Mouse (Mus musculus): ENCODE measurements at regions not wholly inside any gene's neighbourhood (a gene's known extent, or its start where the extent isn't known, plus 50 kb on each side); places are given as distances from the start of the nearest gene placed in this dataset.

DNA sequence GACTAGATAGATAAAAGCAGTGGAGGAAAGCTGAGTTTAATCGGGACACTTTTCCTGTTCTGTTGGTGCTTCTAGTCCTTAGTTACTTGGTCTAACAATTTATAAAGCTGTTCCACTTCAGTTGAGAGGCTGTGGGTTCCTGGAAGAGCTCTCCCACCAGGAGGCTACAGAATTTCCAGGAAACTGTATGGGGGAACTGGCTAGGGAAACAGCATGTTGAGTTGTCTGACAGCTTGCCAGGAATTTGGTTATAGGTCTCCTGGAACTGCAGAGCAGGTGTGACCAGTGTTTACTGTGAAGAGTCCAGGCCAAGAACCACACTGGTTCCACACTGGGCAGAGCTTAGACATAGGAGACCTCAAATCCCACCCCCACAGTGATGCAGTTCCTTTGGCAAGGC, 65.0 kb upstream of the Pik3cg start:
- DNase-seq = no peak

DNA sequence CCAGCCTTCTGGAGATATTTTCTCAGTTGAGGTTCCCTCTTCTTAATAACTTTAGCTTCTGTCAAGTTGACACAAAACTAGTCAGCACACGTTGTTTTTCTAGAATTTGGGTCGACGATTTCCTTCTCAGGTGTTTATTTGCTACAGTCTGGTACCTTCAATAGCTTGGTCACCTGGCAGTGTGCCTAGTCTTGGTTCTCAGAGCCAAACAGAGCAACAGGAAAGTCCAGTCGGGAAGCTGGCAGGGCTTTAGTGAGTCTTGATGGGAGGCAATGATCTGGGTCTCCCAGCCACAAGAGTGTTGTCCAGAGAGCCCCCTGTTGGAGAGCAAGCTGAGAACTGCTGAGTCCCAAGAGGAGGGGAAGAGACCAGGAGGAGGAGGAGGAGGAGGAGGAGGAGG, 71.4 kb upstream of the Pik3cg start:
- peak; percentile 47 to 57 for DNase-seq

- peak; percentile 27 to 52 for DNase-seq
Observed at GRCm38 (mm10) chr12:32280309-32280708, 71.8 kb upstream of the Pik3cg start.

- DNase-seq = no peak
Observed at GRCm38 (mm10) chr12:32282371-32283163, 74.1 kb upstream of the Pik3cg start.

DNA sequence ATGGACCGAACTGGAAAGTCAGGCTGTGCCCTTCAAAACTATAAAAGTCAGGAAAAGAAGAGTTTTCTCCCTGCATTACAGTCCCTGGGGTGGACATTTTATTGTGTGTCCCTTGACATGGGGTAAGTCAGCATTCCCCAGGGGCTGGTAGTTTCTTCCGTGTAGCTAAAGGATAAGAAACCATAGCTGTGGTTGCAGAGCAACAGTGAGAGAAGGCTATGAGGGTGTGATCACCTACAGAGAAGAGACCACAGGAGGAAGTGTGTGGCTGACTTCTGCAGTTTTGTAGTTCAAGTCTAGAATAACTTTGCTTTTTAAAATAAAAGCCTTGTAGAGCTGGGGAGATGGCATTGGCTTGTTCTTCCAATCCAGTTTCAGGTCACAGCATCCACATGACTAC, 76.6 kb upstream of the Pik3cg start:
- DNase-seq = no peak

DNA sequence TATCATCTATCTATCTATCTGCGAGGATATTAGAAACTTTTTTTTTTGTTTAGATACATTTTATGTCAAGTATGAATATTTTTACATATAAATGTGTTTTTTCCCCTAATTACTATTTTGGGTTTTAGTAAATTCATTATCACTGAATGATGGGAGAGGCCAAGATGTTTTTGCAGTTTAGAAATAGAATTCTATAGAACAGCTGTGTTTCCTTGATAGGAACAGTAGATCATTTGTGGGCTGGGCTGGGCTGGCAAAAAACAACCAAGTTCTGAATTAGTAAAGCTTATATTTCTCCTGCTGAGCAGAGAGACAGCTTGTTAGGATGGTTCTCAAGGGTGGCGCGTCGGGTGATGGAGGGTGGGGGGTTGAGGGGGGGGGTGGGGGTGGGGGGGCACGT, 78.2 kb upstream of the Pik3cg start:
- no peak for DNase-seq

- no peak for DNase-seq
Observed at GRCm38 (mm10) chr12:32291145-32291544, 82.7 kb upstream of the Pik3cg start.

DNA sequence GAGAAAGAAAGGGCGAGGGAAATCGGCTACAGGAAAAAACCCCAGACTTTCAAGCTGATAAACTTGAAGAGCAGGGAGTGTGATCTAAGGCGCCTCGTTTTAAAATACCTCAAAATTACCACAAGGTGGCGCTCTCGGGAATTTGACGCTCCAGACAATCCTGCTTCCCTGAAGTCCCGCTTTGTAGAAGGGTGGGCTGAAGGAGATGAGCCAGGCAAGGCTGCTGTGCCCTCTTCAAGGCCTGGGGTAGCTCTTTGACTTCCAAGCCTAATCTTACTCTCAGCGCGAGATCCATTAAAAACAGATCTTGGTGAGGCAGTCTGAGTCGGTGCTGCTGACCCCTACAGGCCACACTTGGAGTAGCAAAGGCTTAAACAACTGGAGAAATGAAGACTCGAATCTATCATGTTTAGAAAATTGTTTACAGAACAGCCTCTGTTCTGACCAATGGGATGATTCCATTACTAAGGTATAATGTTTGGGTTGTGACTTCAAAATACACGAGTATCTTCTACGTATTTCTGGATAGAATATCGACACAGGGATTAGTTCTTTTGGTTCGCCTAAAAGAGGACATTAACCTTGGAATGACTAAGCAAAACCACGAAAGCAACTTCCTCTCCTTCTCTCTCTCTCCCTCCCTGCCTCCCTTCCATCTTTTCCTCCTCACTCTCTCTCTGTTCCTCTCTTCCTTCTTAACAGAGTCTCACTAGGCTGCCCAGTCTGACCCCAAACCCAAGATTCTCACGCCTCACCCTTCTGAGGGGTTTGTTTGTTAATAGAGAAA, 83.7 kb upstream of the Pik3cg start:
- DNase-seq = peak; percentile 64 to 79

GRCm38 (mm10) chr12:32292749-32293128, 84.3 kb upstream of the Pik3cg start:
- peak; percentile 7 to 14 for DNase-seq

DNA sequence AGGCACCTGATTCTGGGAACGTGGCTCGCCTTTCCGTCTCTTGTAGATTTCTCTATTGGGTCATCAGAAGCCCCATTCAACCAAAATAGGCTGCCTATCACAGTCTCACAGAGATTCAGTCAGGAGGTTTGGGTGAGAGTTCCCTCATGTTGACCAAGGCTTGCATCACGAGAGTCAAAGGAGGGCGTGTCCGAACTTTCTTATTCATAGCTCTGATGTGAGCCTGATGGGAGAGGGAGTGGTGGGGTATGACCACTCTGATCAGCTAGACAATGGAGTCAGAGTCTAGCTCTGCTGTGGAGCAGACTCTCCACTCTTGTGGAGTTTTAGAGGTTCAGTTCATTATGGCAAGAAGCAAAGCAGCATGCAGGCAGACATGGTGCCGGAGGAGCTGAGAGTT, 81.1 kb upstream of the Ccdc71l start:
- no peak for DNase-seq

DNA sequence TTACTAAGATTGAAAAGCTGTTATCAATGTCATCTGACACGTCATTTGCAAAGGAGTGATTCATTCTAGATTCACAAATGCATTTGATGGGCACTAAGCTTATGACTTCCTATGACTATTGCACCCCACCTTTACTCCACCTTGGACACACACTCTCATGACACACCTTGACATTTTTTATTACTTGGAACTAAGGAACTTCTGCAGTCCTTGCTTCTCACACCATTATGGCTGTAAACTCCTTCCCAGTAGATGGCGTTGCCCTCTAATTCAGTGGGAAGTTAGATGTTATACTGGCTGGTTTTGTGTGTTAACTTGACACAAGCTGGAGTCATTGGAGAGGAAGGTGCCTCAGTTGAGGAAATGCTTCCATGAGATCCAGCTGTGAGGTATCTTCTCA, 78.8 kb upstream of the Ccdc71l start:
- no peak for DNase-seq

- no peak for DNase-seq
Observed at GRCm38 (mm10) chr12:32305736-32306135, 72.8 kb upstream of the Ccdc71l start.

DNA sequence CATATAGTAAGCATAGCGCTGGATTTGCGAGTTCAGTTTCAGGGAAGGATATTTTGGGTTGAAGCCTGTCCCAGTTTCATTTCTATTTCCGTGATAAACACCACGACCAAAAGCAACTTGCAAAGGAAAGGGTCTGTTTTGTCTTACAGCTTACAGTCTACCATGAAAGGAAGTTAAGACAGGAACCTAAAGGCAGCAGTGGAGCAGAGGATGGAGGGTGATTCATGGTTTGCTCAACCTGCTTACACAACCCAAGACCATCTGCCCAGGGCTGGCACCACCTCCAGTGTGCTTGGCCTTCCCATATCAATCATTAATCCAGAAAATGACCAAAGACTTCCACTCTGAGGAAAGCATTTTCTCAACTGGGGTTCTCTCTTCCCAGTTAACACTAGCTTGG, 72.2 kb upstream of the Ccdc71l start:
- DNase-seq = no peak

DNA sequence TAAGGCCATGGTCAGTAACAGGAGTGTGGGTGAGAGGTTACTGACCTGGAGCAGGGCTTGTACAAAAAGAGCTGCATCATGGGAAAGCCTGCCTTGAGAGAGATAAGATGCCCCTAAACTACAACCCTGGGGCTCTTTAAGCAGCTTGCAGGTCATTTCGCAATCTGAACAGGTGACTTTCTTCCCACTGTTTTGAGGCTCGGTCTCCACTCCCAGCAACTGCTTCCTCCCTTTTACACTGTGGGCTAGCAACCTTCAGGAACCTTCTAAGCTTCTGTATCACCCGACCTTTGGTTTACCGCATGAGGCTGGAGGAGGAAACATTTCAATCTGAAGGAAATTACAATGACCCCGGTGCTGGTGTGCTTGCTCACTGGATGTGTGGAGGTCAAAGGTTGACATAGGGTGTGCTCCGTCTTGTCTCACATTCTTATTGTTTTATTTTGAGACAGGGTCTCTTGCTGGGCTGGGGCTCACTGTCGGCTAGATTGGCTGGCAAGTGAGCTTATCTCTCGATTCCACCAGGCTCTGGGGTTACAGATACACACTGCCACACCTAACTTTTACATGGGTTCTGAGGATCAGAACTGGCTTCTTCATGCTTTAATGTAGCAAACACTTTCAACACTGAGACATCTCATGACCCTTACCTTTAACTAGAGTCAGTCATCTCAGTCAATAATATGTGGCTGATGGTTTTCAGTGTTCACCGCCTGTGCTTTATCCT, 71.1 kb upstream of the Ccdc71l start:
- DNase-seq = no peak

- no peak for DNase-seq
Observed at GRCm38 (mm10) chr12:32315099-32315783, 63.3 kb upstream of the Ccdc71l start.

All from cerebellum, postnatal 10 days (tissue).